Mouse (Mus musculus): ENCODE results near the gene Rpl11.

DNA sequence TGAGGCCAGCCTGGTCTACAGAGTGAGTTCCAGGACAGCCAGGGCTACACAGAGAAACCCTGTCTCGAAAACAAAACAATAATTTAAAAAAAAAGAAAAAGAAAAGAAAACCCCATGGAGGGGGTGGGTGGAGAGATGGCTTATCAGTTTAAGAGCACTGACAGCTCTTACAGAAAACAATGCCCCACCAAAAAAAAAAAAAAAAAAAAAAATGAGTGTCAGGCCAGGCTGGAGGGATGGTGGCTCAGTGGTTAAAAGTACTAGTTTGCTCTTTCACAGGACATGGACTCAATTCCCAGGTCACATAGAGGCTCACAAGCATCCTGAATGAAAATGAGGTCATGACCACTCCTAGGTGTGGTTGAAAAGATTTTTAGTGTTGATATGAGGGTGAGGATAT is 20.0 kb downstream of the Rpl11 start:
- TF ChIP-seq CTCF (conservative IDR thresholded peaks at IDR 0.05; ENCODE audit: insufficient read depth, insufficient read length, low read depth, low read length) = no peak
- TF ChIP-seq POLR2A (IDR thresholded peaks at IDR 0.05; ENCODE audit: low read depth, low read length) = no peak
